Comparison of ENCODE assay signal across 9 mouse cellular contexts in the genomic region with DNA sequence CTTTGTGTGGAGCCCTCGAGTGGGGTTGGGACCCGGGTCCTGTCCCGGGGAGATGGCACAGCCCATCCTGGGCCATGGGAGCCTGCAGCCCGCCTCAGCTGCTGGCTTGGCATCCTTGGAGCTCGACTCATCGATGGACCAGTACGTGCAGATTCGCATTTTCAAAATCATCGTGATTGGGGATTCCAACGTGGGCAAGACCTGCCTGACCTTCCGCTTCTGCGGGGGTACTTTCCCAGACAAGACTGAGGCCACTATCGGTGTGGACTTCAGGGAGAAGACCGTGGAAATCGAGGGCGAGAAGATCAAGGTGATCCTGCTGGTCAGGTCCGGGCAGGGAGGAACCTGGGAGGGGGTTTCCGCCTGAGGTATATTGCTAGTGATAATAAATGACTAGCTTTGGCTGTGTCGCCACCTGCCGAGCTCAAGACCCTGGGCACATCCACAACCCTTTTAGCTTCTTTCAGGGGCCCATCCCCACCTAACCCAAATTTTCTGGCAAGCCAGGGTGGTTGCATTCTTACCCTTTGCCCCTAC. TPM values are rescaled to one million over a fixed set of nuclear protein-coding genes. Genes with fewer than 3 reads are reported as not detected.
DNase-seq lines count a peak whose midpoint lies in the region; ATAC-seq and TF ChIP-seq lines count a peak whose summit lies in the region.
"Had no signal": no experiment of that assay in that cellular context is flagged by ENCODE, and none has a peak within 500 bp of the region (broad histone marks: within the 10 kb centered on the region; RNA-seq: fewer than 3 reads in every experiment).

No protein-coding gene starts in this region.

- H3K36me3 ChIP-seq in testis, adult 2 months (ENCODE audit: control insufficient read depth, insufficient read depth, low read length): no peaks in the 10 kb centered on the region
- H3K36me3 ChIP-seq in limb, embryonic 13.5 days: no peaks in the 10 kb centered on the region
- H3K36me3 ChIP-seq in small intestine, adult 2 months (ENCODE audit: control insufficient read depth, insufficient read depth, low read length): no peaks in the 10 kb centered on the region

- 0 out of 2 replicates have a peak, but pooled peaks have one; percentile 44 for ATAC-seq in limb, embryonic 13.5 days (ENCODE audit: low FRiP score, low read depth)

- TF ChIP-seq POLR2A in testis, adult 2 months (IDR thresholded peaks at IDR 0.05; ENCODE audit: control insufficient read depth, low read depth, low read length): no peak
- TF ChIP-seq POLR2A in small intestine, adult 2 months (IDR thresholded peaks at IDR 0.05; ENCODE audit: low read depth, low read length): no peak

- TF ChIP-seq CTCF in gastrocnemius, adult 2 months (IDR thresholded peaks at IDR 0.05): no peak
- no peak for TF ChIP-seq CTCF in testis, adult 2 months (IDR thresholded peaks at IDR 0.05; ENCODE audit: control insufficient read depth, insufficient read depth, insufficient replicate concordance, low read depth, low read length)
- no peak for TF ChIP-seq CTCF in small intestine, adult 2 months (IDR thresholded peaks at IDR 0.05; ENCODE audit: extremely low read depth, insufficient read length, insufficient replicate concordance, low read depth, low read length)

- H3K4me2 ChIP-seq in limb, embryonic 13.5 days (replicated peaks): peak overlapping the region; percentile 76

- no peak overlapping the region for H3K27ac ChIP-seq in gastrocnemius, adult 2 months
- no peak overlapping the region for H3K27ac ChIP-seq in testis, adult 2 months (ENCODE audit: control insufficient read depth, insufficient read depth, low read depth, low read length)
- H3K27ac ChIP-seq in limb, embryonic 13.5 days: no peak overlapping the region
- no peak overlapping the region for H3K27ac ChIP-seq in small intestine, adult 2 months (ENCODE audit: insufficient read depth, low read depth, low read length)

- no peak for DNase-seq in gastrocnemius, adult 2 months
- no peak for DNase-seq in gastrocnemius, adult 18-20 months (ENCODE audit: low spot score)
- DNase-seq in testis, postnatal 10 days (ENCODE audit: low spot score): no peak
- DNase-seq in layer of hippocampus, postnatal 36 days: no peak
- DNase-seq in adipocyte (ENCODE audit: low spot score): no peak

- H3K27me3 ChIP-seq in testis, adult 2 months (ENCODE audit: control insufficient read depth, insufficient read depth, low read length): no peaks in the 10 kb centered on the region
- H3K27me3 ChIP-seq in limb, embryonic 13.5 days: no peaks in the 10 kb centered on the region
- H3K27me3 ChIP-seq in small intestine, adult 2 months (ENCODE audit: control insufficient read depth, insufficient read depth, low read length): no peaks in the 10 kb centered on the region

- 24% methylated on average over 20 of the region's 20 CpGs for WGBS in limb, embryonic 13.5 days
- 21% methylated on average over 20 of the region's 20 CpGs for whole genome bisulfite sequencing in small intestine, adult 2 months

- H3K4me1 ChIP-seq in testis, adult 2 months (ENCODE audit: control insufficient read depth, insufficient read depth, low read length): peaks cover 5% of the 10 kb centered on the region
- no peaks in the 10 kb centered on the region for H3K4me1 ChIP-seq in limb, embryonic 13.5 days
- H3K4me1 ChIP-seq in small intestine, adult 2 months (ENCODE audit: control insufficient read depth, insufficient read depth, insufficient read length, low read length): no peaks in the 10 kb centered on the region

- intact Hi-C loops in gastrocnemius, adult 2 months (cut with DNase I): no loop called here

- H3K9me3 ChIP-seq in limb, embryonic 13.5 days: no peaks in the 10 kb centered on the region

- H3K4me3 ChIP-seq in gastrocnemius, adult 2 months: peak overlapping the region; percentile 68
- H3K4me3 ChIP-seq in testis, adult 2 months (ENCODE audit: control insufficient read depth, low read depth, low read length): peak overlapping the region; percentile 73
- peak overlapping the region; percentile 52 for H3K4me3 ChIP-seq in limb, embryonic 13.5 days
- peak overlapping the region; percentile 59 for H3K4me3 ChIP-seq in small intestine, adult 2 months (ENCODE audit: low read depth, low read length)

- H3K9ac ChIP-seq in limb, embryonic 13.5 days: peak overlapping the region; percentile 66

RNA-seq across cellular contexts. Expression of gene Rab33a, which starts 0.5 kb away (rescaled TPM):
- under 1 TPM in 1 of 2 experiments, not detected in 1; 0.20 TPM for total RNA-seq in gastrocnemius, adult 2 months (2021)
- total RNA-seq in gastrocnemius, adult 18-20 months (2021): not detected
- 0.41 and 0.78 TPM in 2 replicates for polyA plus RNA-seq in testis, adult 2 months (2012; rRNA removed)
- polyA plus RNA-seq in limb, embryonic 13.5 days (2015; fragmentation: Nextera tagmentation; extraction: Ambion mirVana): 5.9 and 6.9 TPM in 2 replicates
- 0.72 TPM in 1 of 2 replicates, not detected in the other for polyA plus RNA-seq in small intestine, adult 2 months (2012; rRNA removed)
- 10 to 100 TPM; 20.6 to 22.2 TPM for total RNA-seq in layer of hippocampus, postnatal 36 days (2021)
- total RNA-seq: MEL had no signal

RNA-seq across cellular contexts. Expression of gene Aifm1, which starts 6.3 kb away (rescaled TPM):
- total RNA-seq in gastrocnemius, adult 2 months (2021): 10 to 100 TPM; 37.3 to 50.0 TPM
- 10 to 100 TPM; 40.7 to 41.6 TPM for total RNA-seq in gastrocnemius, adult 18-20 months (2021)
- 4.6 and 5.6 TPM in 2 replicates for polyA plus RNA-seq in testis, adult 2 months (2012; rRNA removed)
- polyA plus RNA-seq in limb, embryonic 13.5 days (2015; fragmentation: Nextera tagmentation; extraction: Ambion mirVana): 73.7 and 75.3 TPM in 2 replicates
- 6.5 and 11.5 TPM in 2 replicates for polyA plus RNA-seq in small intestine, adult 2 months (2012; rRNA removed)
- 10 to 100 TPM; 28.3 to 29.0 TPM for total RNA-seq in layer of hippocampus, postnatal 36 days (2021)

RNA-seq across cellular contexts. Expression of gene Elf4, which starts 56.7 kb away (rescaled TPM):
- 1 to 10 TPM; 1.6 to 2.1 TPM for total RNA-seq in gastrocnemius, adult 2 months (2021)
- total RNA-seq in gastrocnemius, adult 18-20 months (2021): 1 to 10 TPM; 1.6 to 2.3 TPM
- polyA plus RNA-seq in testis, adult 2 months (2012; rRNA removed): 2.7 and 4.4 TPM in 2 replicates
- polyA plus RNA-seq in limb, embryonic 13.5 days (2015; fragmentation: Nextera tagmentation; extraction: Ambion mirVana): 4.1 and 4.9 TPM in 2 replicates
- polyA plus RNA-seq in small intestine, adult 2 months (2012; rRNA removed): 12.3 and 36.8 TPM in 2 replicates
- total RNA-seq in layer of hippocampus, postnatal 36 days (2021): under 1 TPM; 0.56 to 0.70 TPM

Comparison
In these comparisons a context has a peak if more than half of its experiments do, and no peak if none do; other contexts are left out.
1. RNA of gene Rab33a, which starts 0.5 kb away (total RNA-seq): 20.6 to 22.2 TPM in layer of hippocampus, postnatal 36 days; 0.20 TPM in gastrocnemius, adult 2 months and not detected in gastrocnemius, adult 18-20 months; every median in the first group is over 10 times any median in the second.
2. Peak in every context shown above with its lines, with median percentiles within 50 percentile points of each other: H3K4me3 ChIP-seq.